Mouse (Mus musculus) kidney, adult 2 months (tissue): Measurements from ENCODE around the gene Dhx15. TPM values are rescaled to one million over a fixed set of nuclear protein-coding genes. Genes with fewer than 3 reads are reported as not detected.

Experiments
- DNase-seq: peaks from one replicate; pipeline ENCODE4 v3.0.0; 2021
- H3K27ac ChIP-seq: fragments of 200-500 bp; 2 replicates; pipeline ENCODE4 v1.5.1; 2012; ENCODE audit warnings: low read depth, low read length, control low read depth, inconsistent platforms; ENCODE audit not compliant: insufficient read depth
- H3K27me3 ChIP-seq: fragments of 200-500 bp; replicated peaks from 2 replicates; pipeline ENCODE4 v1.6.1; 2012; ENCODE audit warnings: mild to moderate bottlenecking, moderate library complexity, low read length, inconsistent platforms; ENCODE audit not compliant: control insufficient read depth, insufficient read depth
- H3K36me3 ChIP-seq: fragments of 200-500 bp; 2 replicates; pipeline ENCODE4 v1.6.1; 2012; ENCODE audit warnings: mild to moderate bottlenecking, moderate library complexity, low read length, inconsistent platforms; ENCODE audit not compliant: control insufficient read depth, insufficient read depth
- H3K4me1 ChIP-seq: fragments of 200-500 bp; 2 replicates; pipeline ENCODE4 v1.6.1; 2011; ENCODE audit warnings: low read length; ENCODE audit not compliant: control insufficient read depth, insufficient read depth
- H3K4me3 ChIP-seq: fragments of 200-500 bp; 2 replicates; pipeline ENCODE4 v1.5.1; 2011; ENCODE audit warnings: mild to moderate bottlenecking, low read depth, low read length, control low read depth; ENCODE audit not compliant: insufficient read depth
- CTCF ChIP-seq: fragments of 200-500 bp; conservative IDR thresholded peaks from 2 replicates; pipeline ENCODE4 v1.5.1; 2011; ENCODE audit warnings: low read depth, mild to moderate bottlenecking, control low read depth, low read length, moderate library complexity, mixed read lengths; ENCODE audit not compliant: insufficient read depth, insufficient read length
- POLR2A ChIP-seq: fragments of 200-500 bp; IDR thresholded peaks from one replicate; pipeline ENCODE4 v1.6.1; 2011; ENCODE audit warnings: low read depth, low read length, control low read depth
- WGBS: fragments of 180-500 bp; shearing (Covaris S2); methylation state at CpG from one replicate; pipeline ENCODE4 v1.1.7; 2018; 5-methylcytosine and 5-hydroxymethylcytosine counted together
- polyA plus RNA-seq: library from polyadenylated mRNA; depleted of rRNA; stranded (reverse); fragments of >200 nt; gene quantifications from 2 replicates; pipeline ENCODE4 v1.2.3, GENCODE M21; 2012

The Dhx15 gene
- polyA plus RNA-seq, 1 experiment: 39.2 TPM

DNA sequence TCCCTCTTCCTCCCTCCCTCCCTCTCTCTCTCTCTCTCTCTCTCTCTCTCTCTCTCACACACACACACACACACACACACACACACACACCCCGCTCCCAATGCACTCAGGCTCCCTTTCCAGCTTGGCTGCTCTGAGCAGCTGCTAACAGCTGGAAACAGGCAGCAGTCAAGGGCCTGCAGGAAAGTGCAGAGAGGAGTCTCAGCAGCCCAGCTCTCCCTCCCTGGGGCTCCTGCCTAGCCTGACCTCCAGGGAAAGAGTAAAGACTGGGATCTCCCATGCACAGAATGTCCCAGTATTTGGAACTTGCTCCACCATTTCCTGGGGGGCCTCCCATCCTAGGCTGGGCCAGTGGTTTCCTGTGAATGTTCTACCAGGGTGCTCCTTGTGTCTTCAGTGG, 59.8 kb downstream of the Dhx15 start:
- TF ChIP-seq POLR2A (no peak), CTCF (no peak)
- no peak overlapping the region for H3K4me3 ChIP-seq
- H3K27ac ChIP-seq: no peak overlapping the region
- no peaks in the 10 kb centered on the region for H3K4me1 ChIP-seq
- peak; percentile 24 for DNase-seq
- WGBS: 78% methylated on average over 1 of the region's 1 CpGs
- no peaks in the 10 kb centered on the region for H3K27me3 ChIP-seq
- H3K36me3 ChIP-seq: no peaks in the 10 kb centered on the region

DNA sequence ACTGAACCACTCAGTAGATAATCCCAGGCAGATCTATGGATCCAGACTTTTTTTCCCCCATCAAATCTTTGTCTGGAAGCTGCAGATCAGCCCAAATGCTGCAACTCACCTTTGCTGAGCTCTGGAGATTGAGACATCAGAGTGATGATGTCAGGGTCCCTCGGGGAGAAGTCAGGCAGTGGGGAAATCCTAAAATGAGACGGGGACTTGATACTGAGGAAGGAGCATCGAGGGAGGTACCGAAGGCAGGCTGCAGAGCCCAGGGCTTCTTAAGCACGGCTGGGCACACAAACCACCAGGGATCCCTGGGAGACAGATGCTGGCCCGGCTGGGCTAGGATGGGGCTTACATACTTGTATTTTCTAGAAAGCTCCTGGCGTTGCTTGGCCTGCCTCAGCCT, 64.1 kb downstream of the Dhx15 start:
- no peaks in the 10 kb centered on the region for H3K4me1 ChIP-seq
- H3K4me3 ChIP-seq: no peak overlapping the region
- WGBS: 75% methylated on average over 7 of the region's 7 CpGs
- no peaks in the 10 kb centered on the region for H3K27me3 ChIP-seq
- no peaks in the 10 kb centered on the region for H3K36me3 ChIP-seq
- no peak overlapping the region for H3K27ac ChIP-seq
- DNase-seq: no peak
- TF ChIP-seq CTCF (no peak), POLR2A (no peak)

DNA sequence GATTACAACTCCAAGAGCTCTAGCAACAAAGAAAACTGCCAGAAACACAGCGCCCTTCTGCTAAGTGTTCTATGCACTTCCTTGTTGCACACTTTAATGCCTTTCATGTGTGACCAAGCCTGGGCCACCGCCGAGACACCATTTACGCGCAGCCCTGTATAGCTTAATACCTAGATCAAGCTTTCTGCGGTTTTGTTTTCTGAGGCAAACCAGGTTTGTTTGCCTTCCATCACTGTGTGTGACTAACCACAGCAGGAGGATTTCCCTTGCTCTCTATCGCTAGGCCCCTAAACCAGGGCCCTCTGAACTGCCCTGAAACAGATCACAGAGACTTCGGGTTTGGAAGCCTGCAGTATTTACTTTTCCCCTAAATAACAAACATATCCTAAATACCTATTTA, 64.5 kb downstream of the Dhx15 start:
- Histone ChIP-seq H3K27me3 (no peaks in the 10 kb centered on the region), H3K4me1 (no peaks in the 10 kb centered on the region), H3K36me3 (no peaks in the 10 kb centered on the region), H3K4me3 (no peak overlapping the region), H3K27ac (no peak overlapping the region)
- TF ChIP-seq POLR2A (no peak), CTCF (no peak)
- 84% methylated on average over 8 of the region's 8 CpGs for WGBS
- no peak for DNase-seq

DNA sequence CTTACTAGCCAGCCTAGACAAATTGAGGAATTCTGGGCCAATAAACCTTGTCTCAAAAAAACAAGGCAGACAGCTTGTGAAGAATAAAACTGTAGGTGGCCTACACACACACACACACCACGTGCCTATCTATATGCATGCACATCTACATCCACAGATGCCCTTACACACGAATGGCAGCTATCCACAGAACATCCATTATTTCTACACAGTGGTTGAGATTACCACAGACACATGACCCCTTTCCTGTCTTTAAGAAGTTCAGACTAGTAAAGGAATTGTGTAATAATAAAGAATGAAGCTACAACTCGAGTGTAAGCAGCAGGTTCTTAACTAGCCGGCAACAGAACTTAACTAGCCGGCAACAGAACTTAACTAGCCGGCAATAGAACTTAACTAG, 68.2 kb downstream of the Dhx15 start:
- no peak for DNase-seq

DNA sequence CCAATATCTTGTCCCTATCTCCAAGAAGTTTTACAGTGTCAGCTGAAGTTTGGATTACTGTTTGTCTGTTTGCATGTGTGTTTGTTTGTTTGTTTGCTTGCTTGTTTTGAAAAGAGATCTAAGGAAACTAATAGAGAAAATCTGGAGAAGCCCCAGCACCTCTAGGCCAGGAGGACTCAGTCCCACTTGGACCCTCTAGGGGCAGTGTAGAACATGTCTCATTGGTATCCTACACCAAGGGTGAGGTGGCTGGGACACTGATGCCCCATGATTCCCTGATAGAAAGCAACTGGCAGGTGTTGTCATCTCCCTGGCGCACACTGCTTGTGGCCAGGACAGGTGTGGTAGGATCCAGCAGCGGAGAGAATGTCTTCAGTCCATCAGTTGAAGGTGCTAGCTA, 70.5 kb downstream of the Dhx15 start:
- H3K27me3 ChIP-seq: no peaks in the 10 kb centered on the region
- no peaks in the 10 kb centered on the region for H3K4me1 ChIP-seq
- no peak overlapping the region for H3K27ac ChIP-seq
- no peaks in the 10 kb centered on the region for H3K36me3 ChIP-seq
- no peak overlapping the region for H3K4me3 ChIP-seq
- TF ChIP-seq CTCF (no peak; the same call in 1 of the 2 replicates), POLR2A (no peak)
- DNase-seq: no peak
- WGBS: 86% methylated on average over 2 of the region's 2 CpGs

More for the DNA sequence above, 68.2 kb downstream of the Dhx15 start:
- Histone ChIP-seq H3K27me3 (no peaks in the 10 kb centered on the region), H3K4me3 (no peak overlapping the region), H3K27ac (no peak overlapping the region), H3K36me3 (no peaks in the 10 kb centered on the region), H3K4me1 (no peaks in the 10 kb centered on the region)
- WGBS: 88% methylated on average over 6 of the region's 6 CpGs
- TF ChIP-seq POLR2A (no peak), CTCF (no peak)

DNA sequence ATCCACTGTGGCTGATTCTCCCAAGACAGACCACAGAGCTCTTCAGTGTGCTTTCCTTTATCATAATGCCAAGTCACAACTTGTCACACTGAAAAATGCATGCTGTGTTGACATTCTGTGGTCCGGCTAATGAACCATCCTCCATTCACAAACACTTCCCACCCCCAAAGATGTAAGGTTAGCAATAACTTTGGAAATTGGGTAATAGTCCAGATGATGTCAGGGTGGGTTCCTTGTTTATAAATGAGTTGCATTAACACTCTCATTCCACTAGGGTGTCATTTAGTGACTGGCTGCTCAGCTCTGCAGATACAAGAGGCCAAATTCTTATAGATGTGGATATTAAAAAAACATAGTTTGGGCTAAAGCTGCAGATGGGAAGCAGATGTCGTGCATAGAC, 71.1 kb downstream of the Dhx15 start:
- Histone ChIP-seq H3K27me3 (no peaks in the 10 kb centered on the region), H3K4me1 (no peaks in the 10 kb centered on the region; the same call in 1 of the 2 replicates), H3K36me3 (no peaks in the 10 kb centered on the region), H3K4me3 (no peak overlapping the region), H3K27ac (no peak overlapping the region)
- TF ChIP-seq CTCF (no peak), POLR2A (no peak)
- WGBS: 91% methylated on average over 2 of the region's 2 CpGs
- no peak for DNase-seq

DNA sequence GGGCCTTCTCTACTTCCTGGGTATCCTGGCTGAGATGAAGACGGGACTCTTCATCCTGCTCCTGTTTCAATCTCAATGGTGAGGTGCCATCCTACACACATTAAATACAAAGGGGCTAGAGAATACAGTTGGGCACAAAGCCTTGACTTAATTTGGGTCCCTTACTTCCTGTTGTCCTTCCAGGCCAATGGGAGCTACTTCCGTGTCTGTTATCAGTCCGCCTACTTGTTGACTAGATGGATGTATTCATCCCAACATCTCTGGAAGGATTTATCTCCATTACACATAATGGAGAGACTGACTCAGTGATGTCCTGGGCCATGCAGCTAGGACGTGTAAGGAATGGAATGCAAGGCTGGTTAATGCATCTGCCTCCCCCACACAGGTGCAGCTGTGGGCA, 72.5 kb downstream of the Dhx15 start:
- no peak for DNase-seq
- H3K4me3 ChIP-seq: no peak overlapping the region
- TF ChIP-seq CTCF (no peak), POLR2A (no peak)
- H3K4me1 ChIP-seq: no peaks in the 10 kb centered on the region; the same call in 1 of the 2 replicates
- no peak overlapping the region for H3K27ac ChIP-seq
- H3K36me3 ChIP-seq: no peaks in the 10 kb centered on the region
- 0 out of 2 replicates have a peak, but pooled peaks cover 2% of the 10 kb centered on the region for H3K27me3 ChIP-seq
- WGBS: 93% methylated on average over 4 of the region's 4 CpGs
